Mouse (Mus musculus) erythroblast, embryonic 14.5 days (primary cell): ENCODE measurements around the gene Eif3a.

Experiments
- GATA1 ChIP-seq: IDR thresholded peaks from 2 replicates; pipeline ENCODE4 v1.6.1; 2012; ENCODE audit warnings: low read length, inconsistent platforms, mixed read lengths
- TAL1 ChIP-seq: IDR thresholded peaks from 3 replicates; pipeline ENCODE4 v1.6.1; 2012; ENCODE audit warnings: low read length, inconsistent platforms, mixed read lengths

DNA sequence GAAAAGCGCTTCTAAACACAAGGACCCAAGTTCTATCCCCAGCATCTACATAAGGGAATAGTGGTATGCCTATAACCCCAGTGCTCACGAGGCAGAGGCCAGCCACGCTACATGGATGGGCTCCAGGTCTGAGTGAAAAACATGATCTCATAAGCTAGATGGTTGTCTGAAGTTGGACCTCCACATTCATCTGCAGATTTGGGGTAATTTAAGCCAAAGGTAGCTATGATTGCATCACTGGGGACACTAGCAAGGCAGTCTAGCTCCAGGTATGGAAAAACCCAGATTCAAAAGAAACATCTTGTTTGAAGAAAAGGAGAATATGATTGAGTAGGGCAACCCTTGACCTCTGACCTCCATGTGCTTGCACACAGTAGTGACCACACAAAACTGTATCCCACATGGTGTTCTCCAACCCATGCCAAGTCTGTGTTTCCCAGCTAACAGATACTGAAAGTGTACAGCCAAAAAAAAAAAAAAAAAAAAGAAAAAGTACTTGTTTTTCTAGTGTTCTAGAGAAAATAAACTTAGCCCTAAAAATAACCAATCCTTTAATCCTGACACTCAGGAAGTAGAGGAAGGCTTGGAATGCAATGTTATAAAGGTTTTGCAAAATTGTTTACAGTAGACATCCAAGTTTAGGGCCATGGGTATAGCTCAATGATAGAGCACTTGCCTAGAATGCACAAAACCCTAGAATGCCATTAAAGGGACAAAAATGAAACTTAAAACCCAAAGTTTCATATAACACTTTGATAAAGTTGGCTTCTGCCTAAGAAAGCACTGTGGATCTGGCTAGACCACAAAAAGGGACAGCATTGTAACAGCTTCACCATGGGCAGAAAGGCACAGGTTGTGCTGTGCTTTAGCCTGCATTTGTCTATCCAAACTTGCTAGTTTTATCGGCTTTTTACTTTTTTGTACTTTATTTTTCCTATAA lies 31.3 kb downstream of the Eif3a start:
- TF ChIP-seq GATA1 (no peak), TAL1 (no peak)
